Mouse (Mus musculus) ES-CJ7 (cell line): ENCODE results near the gene Best1.

Experiments used
- DNase-seq: peaks from one replicate; pipeline ENCODE4 v3.0.0; 2011; ENCODE audit warnings: low read depth, low spot score

Gene Best1

GRCm38 (mm10) chr19:9964205-9964916 is 37.1 kb downstream of the Best1 start:
- DNase-seq = no peak

GRCm38 (mm10) chr19:9960769-9961168 is 40.7 kb downstream of the Best1 start:
- DNase-seq = no peak

- DNase-seq = no peak
These were observed 43.5 kb downstream of the Best1 start for GRCm38 (mm10) chr19:9957965-9958364.

GRCm38 (mm10) chr19:9956624-9957388 is 44.6 kb downstream of the Best1 start:
- no peak for DNase-seq

GRCm38 (mm10) chr19:9955438-9955837 is 46.0 kb downstream of the Best1 start:
- DNase-seq = no peak

- no peak for DNase-seq
These were observed 46.6 kb downstream of the Best1 start for GRCm38 (mm10) chr19:9954811-9955202.

GRCm38 (mm10) chr19:9954055-9954810 is 47.2 kb downstream of the Best1 start:
- no peak for DNase-seq

GRCm38 (mm10) chr19:9952912-9953311 is 48.5 kb downstream of the Best1 start:
- DNase-seq = no peak

- no peak for DNase-seq
These were observed 49.0 kb downstream of the Best1 start for GRCm38 (mm10) chr19:9952390-9952789.

GRCm38 (mm10) chr19:9946986-9947385 is 54.4 kb downstream of the Best1 start:
- no peak for DNase-seq

GRCm38 (mm10) chr19:9945800-9946564 is 55.5 kb downstream of the Best1 start:
- no peak for DNase-seq

- DNase-seq = no peak
These were observed 58.6 kb downstream of the Best1 start for GRCm38 (mm10) chr19:9942539-9943533.

- no peak for DNase-seq
These were observed 59.6 kb downstream of the Best1 start for GRCm38 (mm10) chr19:9941809-9942208.

GRCm38 (mm10) chr19:9940903-9941302 is 60.5 kb downstream of the Best1 start:
- DNase-seq = no peak

GRCm38 (mm10) chr19:9939841-9940240 is 61.6 kb downstream of the Best1 start:
- no peak for DNase-seq

- no peak for DNase-seq
These were observed 62.6 kb downstream of the Best1 start for GRCm38 (mm10) chr19:9938824-9939303.

- no peak for DNase-seq
These were observed 63.1 kb downstream of the Best1 start for GRCm38 (mm10) chr19:9938156-9938823.

- no peak for DNase-seq
These were observed 64.0 kb downstream of the Best1 start for GRCm38 (mm10) chr19:9937428-9937827.

GRCm38 (mm10) chr19:9936579-9936978 is 64.9 kb downstream of the Best1 start:
- DNase-seq = no peak
